Mouse (Mus musculus) limb, embryonic 10.5 days (tissue): ENCODE results near the gene Kank1. TPM values are rescaled to one million over a fixed set of nuclear protein-coding genes. Genes with fewer than 3 reads are reported as not detected.

Source experiments
- DNase-seq: peaks from one replicate; pipeline ENCODE4 v3.0.0-alpha.2; 2017; ENCODE audit warnings: low spot score
- H3K27ac ChIP-seq: fragments of 300-500 bp; sonication (generic); 2 replicates; pipeline ENCODE4 v1.5.1; 2016; ENCODE audit warnings: mild to moderate bottlenecking
- H3K27me3 ChIP-seq: fragments of 300-500 bp; sonication (generic); 2 replicates; pipeline ENCODE4 v1.6.1; 2016; ENCODE audit warnings: low read depth, mild to moderate bottlenecking; ENCODE audit not compliant: poor library complexity, severe bottlenecking
- H3K36me3 ChIP-seq: fragments of 300-500 bp; sonication (generic); 2 replicates; pipeline ENCODE4 v1.6.1; 2016; ENCODE audit warnings: mild to moderate bottlenecking, moderate library complexity
- H3K4me1 ChIP-seq: fragments of 300-500 bp; sonication (generic); 2 replicates; pipeline ENCODE4 v1.6.1; 2016
- H3K4me3 ChIP-seq: fragments of 300-500 bp; sonication (generic); 2 replicates; pipeline ENCODE4 v1.5.1; 2016; ENCODE audit warnings: mild to moderate bottlenecking, moderate library complexity
- H3K9me3 ChIP-seq: fragments of 300-500 bp; sonication (generic); replicated peaks from 2 replicates; pipeline ENCODE4 v1.6.1; 2016; ENCODE audit warnings: mild to moderate bottlenecking
- WGBS: fragments of 180-500 bp; shearing (Covaris S2); methylation state at CpG from one replicate; pipeline ENCODE4 v1.1.7; 2016; 5-methylcytosine and 5-hydroxymethylcytosine counted together
- polyA plus RNA-seq: library from polyadenylated mRNA; unstranded; fragments of >200 nt; fragmentation: Nextera tagmentation; extraction: Ambion mirVana; gene quantifications from 2 replicates; pipeline ENCODE4 v1.2.1, GENCODE M21; 2016

The Kank1 gene
- polyA plus RNA-seq, 1 experiment from 2014 or later: 33.7 TPM

GRCm38 (mm10) chr19:25299852-25300670 is 63.3 kb downstream of the Kank1 start:
- Histone ChIP-seq H3K4me3 (no peak overlapping the region), H3K27ac (no peak overlapping the region), H3K9me3 (no peaks in the 10 kb centered on the region), H3K27me3 (no peaks in the 10 kb centered on the region), H3K4me1 (no peaks in the 10 kb centered on the region), H3K36me3 (no peaks in the 10 kb centered on the region)
- WGBS: 92% methylated on average over 14 of the region's 14 CpGs
- no peak for DNase-seq

GRCm38 (mm10) chr19:25301189-25301588 is 64.4 kb downstream of the Kank1 start:
- no peaks in the 10 kb centered on the region for H3K4me1 ChIP-seq
- no peak overlapping the region for H3K4me3 ChIP-seq
- H3K27me3 ChIP-seq: no peaks in the 10 kb centered on the region
- 83% methylated on average over 5 of the region's 5 CpGs for WGBS
- H3K9me3 ChIP-seq: no peaks in the 10 kb centered on the region
- H3K36me3 ChIP-seq: no peaks in the 10 kb centered on the region
- H3K27ac ChIP-seq: no peak overlapping the region
- no peak for DNase-seq

GRCm38 (mm10) chr19:25306277-25306676 is 69.5 kb downstream of the Kank1 start:
- no peaks in the 10 kb centered on the region for H3K27me3 ChIP-seq
- H3K4me1 ChIP-seq: peaks cover 9% of the 10 kb centered on the region; the same call in 1 of the 2 replicates
- no peak overlapping the region for H3K4me3 ChIP-seq
- 60% methylated on average over 9 of the region's 9 CpGs for WGBS
- no peaks in the 10 kb centered on the region for H3K36me3 ChIP-seq
- no peak for DNase-seq
- no peak overlapping the region for H3K27ac ChIP-seq
- H3K9me3 ChIP-seq: no peaks in the 10 kb centered on the region

GRCm38 (mm10) chr19:25308156-25308555 is 71.4 kb downstream of the Kank1 start:
- no peaks in the 10 kb centered on the region for H3K27me3 ChIP-seq
- H3K4me1 ChIP-seq: peaks cover 16% of the 10 kb centered on the region; the same call in 1 of the 2 replicates
- H3K36me3 ChIP-seq: no peaks in the 10 kb centered on the region
- H3K27ac ChIP-seq: no peak overlapping the region
- no peak overlapping the region for H3K4me3 ChIP-seq
- no peaks in the 10 kb centered on the region for H3K9me3 ChIP-seq
- 46% methylated on average over 2 of the region's 2 CpGs for WGBS
- no peak for DNase-seq

GRCm38 (mm10) chr19:25308763-25309162 is 72.0 kb downstream of the Kank1 start:
- 38% methylated on average over 12 of the region's 12 CpGs for WGBS
- Histone ChIP-seq H3K4me1 (peaks cover 16% of the 10 kb centered on the region; the same call in 1 of the 2 replicates), H3K27ac (no peak overlapping the region)

GRCm38 (mm10) chr19:25310989-25311388 is 74.2 kb downstream of the Kank1 start:
- Histone ChIP-seq H3K27me3 (no peaks in the 10 kb centered on the region), H3K27ac (no peak overlapping the region), H3K36me3 (no peaks in the 10 kb centered on the region), H3K4me1 (peaks cover 23% of the 10 kb centered on the region), H3K4me3 (no peak overlapping the region), H3K9me3 (no peaks in the 10 kb centered on the region)
- DNase-seq: no peak
- 87% methylated on average over 5 of the region's 5 CpGs for WGBS

More at GRCm38 (mm10) chr19:25308763-25309162, 72.0 kb downstream of the Kank1 start:
- Histone ChIP-seq H3K4me3 (no peak overlapping the region), H3K27me3 (no peaks in the 10 kb centered on the region), H3K9me3 (no peaks in the 10 kb centered on the region), H3K36me3 (no peaks in the 10 kb centered on the region)
- DNase-seq: no peak

- no peak overlapping the region for H3K27ac ChIP-seq
- H3K27me3 ChIP-seq: no peaks in the 10 kb centered on the region
- no peaks in the 10 kb centered on the region for H3K36me3 ChIP-seq
- no peak overlapping the region for H3K4me3 ChIP-seq
- peaks cover 24% of the 10 kb centered on the region for H3K4me1 ChIP-seq
- H3K9me3 ChIP-seq: no peaks in the 10 kb centered on the region
- DNase-seq: no peak
- 78% methylated on average over 7 of the region's 7 CpGs for WGBS
Observed at GRCm38 (mm10) chr19:25311626-25312025, 74.9 kb downstream of the Kank1 start.

- no peak for DNase-seq
- Histone ChIP-seq H3K4me1 (peaks cover 25% of the 10 kb centered on the region), H3K27ac (no peak overlapping the region)
Observed at GRCm38 (mm10) chr19:25315458-25315889, 78.7 kb downstream of the Kank1 start.

GRCm38 (mm10) chr19:25315993-25316392 is 79.2 kb downstream of the Kank1 start:
- Histone ChIP-seq H3K4me3 (no peak overlapping the region), H3K9me3 (no peaks in the 10 kb centered on the region), H3K36me3 (no peaks in the 10 kb centered on the region), H3K27ac (no peak overlapping the region), H3K27me3 (no peaks in the 10 kb centered on the region), H3K4me1 (peaks cover 25% of the 10 kb centered on the region)
- DNase-seq: no peak
- WGBS: 85% methylated on average over 5 of the region's 5 CpGs

More at GRCm38 (mm10) chr19:25315458-25315889, 78.7 kb downstream of the Kank1 start:
- H3K27me3 ChIP-seq: no peaks in the 10 kb centered on the region
- no peaks in the 10 kb centered on the region for H3K9me3 ChIP-seq
- H3K36me3 ChIP-seq: no peaks in the 10 kb centered on the region
- H3K4me3 ChIP-seq: no peak overlapping the region
- 42% methylated on average over 14 of the region's 14 CpGs for WGBS

- H3K27me3 ChIP-seq: no peaks in the 10 kb centered on the region
- H3K9me3 ChIP-seq: no peaks in the 10 kb centered on the region
- H3K4me1 ChIP-seq: peaks cover 14% of the 10 kb centered on the region
- 91% methylated on average over 7 of the region's 7 CpGs for WGBS
- H3K27ac ChIP-seq: no peak overlapping the region
- no peaks in the 10 kb centered on the region for H3K36me3 ChIP-seq
- no peak for DNase-seq
- H3K4me3 ChIP-seq: no peak overlapping the region
Observed at GRCm38 (mm10) chr19:25324265-25324664, 87.5 kb downstream of the Kank1 start.

- peaks cover 9% of the 10 kb centered on the region for H3K4me1 ChIP-seq
- H3K9me3 ChIP-seq: no peaks in the 10 kb centered on the region
- H3K36me3 ChIP-seq: no peaks in the 10 kb centered on the region
- H3K4me3 ChIP-seq: no peak overlapping the region
- H3K27ac ChIP-seq: peak overlapping the region; percentile 7; the same call in 1 of the 2 replicates
- H3K27me3 ChIP-seq: no peaks in the 10 kb centered on the region
- no peak for DNase-seq
- WGBS: 77% methylated on average over 9 of the region's 9 CpGs
Observed at GRCm38 (mm10) chr19:25325113-25326001, 88.6 kb downstream of the Kank1 start.

- H3K4me3 ChIP-seq: no peak overlapping the region
- no peaks in the 10 kb centered on the region for H3K36me3 ChIP-seq
- no peak for DNase-seq
- no peak overlapping the region for H3K27ac ChIP-seq
- no peaks in the 10 kb centered on the region for H3K9me3 ChIP-seq
- H3K4me1 ChIP-seq: peaks cover 9% of the 10 kb centered on the region
- H3K27me3 ChIP-seq: no peaks in the 10 kb centered on the region
- WGBS: 73% methylated on average over 4 of the region's 4 CpGs
Observed at GRCm38 (mm10) chr19:25326002-25326300, 89.2 kb downstream of the Kank1 start.

- H3K27me3 ChIP-seq: no peaks in the 10 kb centered on the region
- no peak for DNase-seq
- 68% methylated on average over 6 of the region's 6 CpGs for WGBS
Observed at GRCm38 (mm10) chr19:25327633-25328032, 90.9 kb downstream of the Kank1 start.

More at GRCm38 (mm10) chr19:25327633-25328032, 90.9 kb downstream of the Kank1 start:
- Histone ChIP-seq H3K27ac (no peak overlapping the region), H3K9me3 (no peaks in the 10 kb centered on the region), H3K4me3 (no peak overlapping the region), H3K36me3 (no peaks in the 10 kb centered on the region), H3K4me1 (peaks cover 9% of the 10 kb centered on the region)
